Mouse (Mus musculus): ENCODE data around the gene Dab1. TPM values are rescaled to one million over a fixed set of nuclear protein-coding genes. Genes with fewer than 3 reads are reported as not detected.

Dab1 gene
- polyA plus RNA-seq, 1 experiment, result 0.26 TPM

GRCm38 (mm10) chr4:104673317-104673716, 1054.2 kb downstream of the Dab1 start:
- DNase-seq (ENCODE audit: low read depth in 1 of 2, low spot score in 2 of 2), result no peak
- Histone ChIP-seq H3K4me3 (ENCODE audit: extremely low read depth, insufficient read depth, insufficient read length) (no peak overlapping the region), H3K27me3 (ENCODE audit: control insufficient read depth, insufficient read depth, low read length) (no peaks in the 10 kb centered on the region), H3K36me3 (ENCODE audit: control insufficient read depth, insufficient read depth, low read length) (no peaks in the 10 kb centered on the region), H3K4me1 (ENCODE audit: control insufficient read depth, insufficient read depth, insufficient read length) (no peaks in the 10 kb centered on the region), H3K27ac (ENCODE audit: insufficient read depth, low read length) (no peak overlapping the region)
- WGBS, result 82% methylated on average over 3 of the region's 3 CpGs
- TF ChIP-seq CTCF (IDR thresholded peaks at IDR 0.05; ENCODE audit: extremely low read depth, insufficient read depth, insufficient read length, insufficient replicate concordance) (no peak), POLR2A (IDR thresholded peaks at IDR 0.05; ENCODE audit: low read depth, low read length) (no peak)

GRCm38 (mm10) chr4:104674706-104675105, 1055.5 kb downstream of the Dab1 start:
- H3K27me3 ChIP-seq (ENCODE audit: control insufficient read depth, insufficient read depth, low read length), result no peaks in the 10 kb centered on the region
- WGBS, result 87% methylated on average over 5 of the region's 5 CpGs
- DNase-seq (ENCODE audit: low read depth in 1 of 2, low spot score in 2 of 2), result no peak
- TF ChIP-seq POLR2A (IDR thresholded peaks at IDR 0.05; ENCODE audit: low read depth, low read length) (no peak), CTCF (IDR thresholded peaks at IDR 0.05; ENCODE audit: extremely low read depth, insufficient read depth, insufficient read length, insufficient replicate concordance) (no peak)
- no peak overlapping the region for H3K4me3 ChIP-seq (ENCODE audit: extremely low read depth, insufficient read depth, insufficient read length)
- H3K4me1 ChIP-seq (ENCODE audit: control insufficient read depth, insufficient read depth, insufficient read length), result no peaks in the 10 kb centered on the region
- H3K36me3 ChIP-seq (ENCODE audit: control insufficient read depth, insufficient read depth, low read length), result no peaks in the 10 kb centered on the region
- no peak overlapping the region for H3K27ac ChIP-seq (ENCODE audit: insufficient read depth, low read length)

- Histone ChIP-seq H3K36me3 (ENCODE audit: control insufficient read depth, insufficient read depth, low read length) (no peaks in the 10 kb centered on the region), H3K4me1 (ENCODE audit: control insufficient read depth, insufficient read depth, insufficient read length) (no peaks in the 10 kb centered on the region), H3K4me3 (ENCODE audit: extremely low read depth, insufficient read depth, insufficient read length) (no peak overlapping the region), H3K27ac (ENCODE audit: insufficient read depth, low read length) (no peak overlapping the region), H3K27me3 (ENCODE audit: control insufficient read depth, insufficient read depth, low read length) (no peaks in the 10 kb centered on the region)
- 88% methylated on average over 7 of the region's 7 CpGs for WGBS
- DNase-seq (ENCODE audit: low read depth in 1 of 2, low spot score in 2 of 2), result no peak
- TF ChIP-seq CTCF (IDR thresholded peaks at IDR 0.05; ENCODE audit: extremely low read depth, insufficient read depth, insufficient read length, insufficient replicate concordance) (no peak), POLR2A (IDR thresholded peaks at IDR 0.05; ENCODE audit: low read depth, low read length) (no peak)
Measured at GRCm38 (mm10) chr4:104678234-104678633, 1059.1 kb downstream of the Dab1 start.

GRCm38 (mm10) chr4:104680475-104680874, 1061.3 kb downstream of the Dab1 start:
- Histone ChIP-seq H3K27ac (ENCODE audit: insufficient read depth, low read length) (no peak overlapping the region), H3K4me3 (ENCODE audit: extremely low read depth, insufficient read depth, insufficient read length) (no peak overlapping the region), H3K27me3 (ENCODE audit: control insufficient read depth, insufficient read depth, low read length) (no peaks in the 10 kb centered on the region), H3K4me1 (ENCODE audit: control insufficient read depth, insufficient read depth, insufficient read length) (no peaks in the 10 kb centered on the region), H3K36me3 (ENCODE audit: control insufficient read depth, insufficient read depth, low read length) (no peaks in the 10 kb centered on the region)
- WGBS, result 86% methylated on average over 4 of the region's 4 CpGs
- DNase-seq (ENCODE audit: low read depth in 1 of 2, low spot score in 2 of 2), result no peak
- TF ChIP-seq POLR2A (IDR thresholded peaks at IDR 0.05; ENCODE audit: low read depth, low read length) (no peak), CTCF (IDR thresholded peaks at IDR 0.05; ENCODE audit: extremely low read depth, insufficient read depth, insufficient read length, insufficient replicate concordance) (no peak)

GRCm38 (mm10) chr4:104686137-104686809, 1067.1 kb downstream of the Dab1 start:
- Histone ChIP-seq H3K27ac (ENCODE audit: insufficient read depth, low read length) (no peak overlapping the region), H3K36me3 (ENCODE audit: control insufficient read depth, insufficient read depth, low read length) (no peaks in the 10 kb centered on the region), H3K27me3 (ENCODE audit: control insufficient read depth, insufficient read depth, low read length) (no peaks in the 10 kb centered on the region), H3K4me1 (ENCODE audit: control insufficient read depth, insufficient read depth, insufficient read length) (no peaks in the 10 kb centered on the region), H3K4me3 (ENCODE audit: extremely low read depth, insufficient read depth, insufficient read length) (no peak overlapping the region)
- TF ChIP-seq POLR2A (IDR thresholded peaks at IDR 0.05; ENCODE audit: low read depth, low read length) (no peak), CTCF (IDR thresholded peaks at IDR 0.05; ENCODE audit: extremely low read depth, insufficient read depth, insufficient read length, insufficient replicate concordance) (no peak)
- 73% methylated on average over 18 of the region's 18 CpGs for WGBS
- no peak for DNase-seq (ENCODE audit: low read depth in 1 of 2, low spot score in 2 of 2)

- DNase-seq (ENCODE audit: low read depth in 1 of 2, low spot score in 2 of 2), result no peak
- Histone ChIP-seq H3K4me3 (ENCODE audit: extremely low read depth, insufficient read depth, insufficient read length) (no peak overlapping the region), H3K4me1 (ENCODE audit: control insufficient read depth, insufficient read depth, insufficient read length) (no peaks in the 10 kb centered on the region), H3K36me3 (ENCODE audit: control insufficient read depth, insufficient read depth, low read length) (no peaks in the 10 kb centered on the region), H3K27me3 (ENCODE audit: control insufficient read depth, insufficient read depth, low read length) (no peaks in the 10 kb centered on the region), H3K27ac (ENCODE audit: insufficient read depth, low read length) (no peak overlapping the region)
- whole genome bisulfite sequencing, result 89% methylated on average over 3 of the region's 3 CpGs
- TF ChIP-seq POLR2A (IDR thresholded peaks at IDR 0.05; ENCODE audit: low read depth, low read length) (no peak), CTCF (IDR thresholded peaks at IDR 0.05; ENCODE audit: extremely low read depth, insufficient read depth, insufficient read length, insufficient replicate concordance) (no peak)
Measured at GRCm38 (mm10) chr4:104689047-104689446, 1069.9 kb downstream of the Dab1 start.

GRCm38 (mm10) chr4:104691026-104691425, 1071.9 kb downstream of the Dab1 start:
- Histone ChIP-seq H3K4me1 (ENCODE audit: control insufficient read depth, insufficient read depth, insufficient read length) (no peaks in the 10 kb centered on the region), H3K27me3 (ENCODE audit: control insufficient read depth, insufficient read depth, low read length) (no peaks in the 10 kb centered on the region), H3K27ac (ENCODE audit: insufficient read depth, low read length) (no peak overlapping the region), H3K36me3 (ENCODE audit: control insufficient read depth, insufficient read depth, low read length) (no peaks in the 10 kb centered on the region), H3K4me3 (ENCODE audit: extremely low read depth, insufficient read depth, insufficient read length) (no peak overlapping the region)
- WGBS, result 89% methylated on average over 7 of the region's 7 CpGs
- TF ChIP-seq CTCF (IDR thresholded peaks at IDR 0.05; ENCODE audit: extremely low read depth, insufficient read depth, insufficient read length, insufficient replicate concordance) (no peak), POLR2A (IDR thresholded peaks at IDR 0.05; ENCODE audit: low read depth, low read length) (no peak)
- no peak for DNase-seq (ENCODE audit: low read depth in 1 of 2, low spot score in 2 of 2)

All from spleen, adult 2 months (tissue).